Mouse (Mus musculus): Measurements from ENCODE around the gene Acaca.

DNA sequence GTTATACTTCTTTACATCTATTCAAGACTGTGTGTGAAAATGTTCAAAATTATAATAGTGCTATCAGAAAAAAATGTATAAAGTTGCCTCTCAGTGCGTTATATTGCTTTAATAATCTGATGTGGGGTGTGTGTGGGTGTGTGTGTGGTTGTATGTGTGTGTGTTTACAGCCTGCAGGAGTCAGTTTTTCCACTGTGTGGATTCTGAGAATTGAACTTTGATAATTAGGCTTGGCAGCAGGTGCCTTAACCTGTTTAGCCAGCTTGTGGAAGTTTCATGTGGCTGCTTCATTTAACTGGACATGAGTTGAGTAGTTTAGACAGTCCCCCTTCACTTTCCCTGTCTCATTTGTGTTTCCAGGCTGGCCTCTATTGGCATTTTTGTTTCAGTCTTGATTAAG is 117.9 kb downstream of the Acaca start:
- TF ChIP-seq CTCF (IDR thresholded peaks at IDR 0.05; ENCODE audit: insufficient read depth, low read length): no peak
- no peak for TF ChIP-seq POLR2A (IDR thresholded peaks at IDR 0.05; ENCODE audit: borderline replicate concordance, extremely low read depth, low read depth, low read length)
